Mouse (Mus musculus) adrenal gland, postnatal 14 days (tissue): ENCODE results near the gene Map3k20. TPM values are rescaled to one million over a fixed set of nuclear protein-coding genes. Genes with fewer than 3 reads are reported as not detected.

ENCODE experiments used
- DNase-seq: peaks from one replicate; pipeline ENCODE4 v3.0.0; 2021; ENCODE audit warnings: mixed read lengths
- total RNA-seq: library from RNA; stranded (reverse); gene quantifications from 2 replicates; pipeline ENCODE4 v1.2.3, GENCODE M21; 2021

Gene Map3k20
- total RNA-seq, 1 experiment from 2014 or later, result 33.5 TPM

DNA sequence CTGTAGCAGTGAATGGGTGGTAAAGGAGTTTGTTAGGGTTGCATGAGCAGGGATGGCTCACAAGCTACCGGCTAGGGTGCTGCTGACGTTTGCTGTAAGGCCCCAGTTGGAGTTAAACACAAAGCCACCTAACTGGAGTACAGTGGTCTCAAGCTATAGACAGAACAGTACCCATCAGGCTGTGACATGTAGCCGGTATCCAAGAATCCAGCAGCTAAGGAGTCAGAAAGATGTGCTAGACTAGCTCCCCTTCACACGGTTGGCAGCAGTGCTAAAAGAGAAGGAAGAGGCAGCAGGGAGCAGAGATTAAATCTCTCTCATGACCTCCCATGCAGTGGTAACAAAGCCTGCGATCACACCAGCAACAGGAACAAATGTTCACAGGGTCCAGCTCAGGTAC lies 36.2 kb downstream of the Map3k20 start:
- DNase-seq, result no peak

GRCm38 (mm10) chr2:72322681-72323353 lies 37.4 kb downstream of the Map3k20 start:
- no peak for DNase-seq

GRCm38 (mm10) chr2:72324436-72324835 lies 39.0 kb downstream of the Map3k20 start:
- no peak for DNase-seq

DNA sequence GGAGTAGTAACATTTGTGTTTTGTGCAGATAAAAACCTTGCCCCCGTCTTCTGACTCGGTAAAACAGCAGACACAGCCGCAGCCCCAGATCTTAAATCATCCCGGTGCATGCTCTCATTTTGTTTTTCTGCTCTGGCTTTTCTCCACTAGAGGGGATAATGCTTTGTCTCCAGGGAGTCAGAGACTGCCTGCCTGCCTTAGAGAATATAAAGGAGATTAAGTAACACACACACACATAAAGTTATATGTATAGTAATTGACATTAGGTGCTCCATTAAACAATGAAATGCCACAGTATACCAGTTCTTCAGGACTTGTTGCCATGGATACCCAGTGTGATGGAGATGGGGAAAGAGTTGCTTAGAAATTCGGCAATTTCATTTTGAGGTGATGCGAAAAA lies 41.1 kb downstream of the Map3k20 start:
- no peak for DNase-seq

GRCm38 (mm10) chr2:72328435-72328834 lies 43.0 kb downstream of the Map3k20 start:
- no peak for DNase-seq

DNA sequence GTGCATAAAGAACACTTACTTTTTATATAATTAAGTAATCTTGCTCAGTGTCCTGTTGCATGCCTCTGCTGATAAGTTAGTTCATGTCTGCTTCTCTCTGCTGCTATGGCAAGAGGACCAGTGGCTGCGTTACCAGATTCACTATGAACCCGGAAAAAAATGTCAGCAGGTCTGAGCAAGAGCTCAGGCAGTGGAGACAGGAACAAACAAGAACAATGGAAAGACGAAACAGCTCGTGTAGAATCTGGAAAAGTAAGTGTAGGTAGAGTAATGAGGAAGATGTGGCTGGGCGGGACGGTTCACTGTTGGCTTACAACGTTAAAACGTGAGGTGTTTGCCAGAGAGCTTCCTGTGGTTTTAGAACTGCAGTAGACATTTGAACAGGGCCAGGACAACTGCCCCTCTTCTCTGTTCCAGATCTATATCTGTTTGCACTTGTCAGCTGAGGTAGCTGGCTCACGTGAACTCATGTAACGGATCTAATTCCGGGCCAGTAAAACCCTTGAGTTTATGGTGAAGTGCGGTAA lies 45.6 kb downstream of the Map3k20 start:
- no peak for DNase-seq

- DNase-seq, result no peak
Measured at GRCm38 (mm10) chr2:72332067-72332466, 46.6 kb downstream of the Map3k20 start.

- DNase-seq, result no peak
Measured at GRCm38 (mm10) chr2:72333210-72333609, 47.8 kb downstream of the Map3k20 start.

GRCm38 (mm10) chr2:72336840-72337239 lies 51.4 kb downstream of the Map3k20 start:
- no peak for DNase-seq

- no peak for DNase-seq
Measured at GRCm38 (mm10) chr2:72345281-72345680, 59.8 kb downstream of the Map3k20 start.

GRCm38 (mm10) chr2:72351329-72351728 lies 65.9 kb downstream of the Map3k20 start:
- DNase-seq, result no peak

DNA sequence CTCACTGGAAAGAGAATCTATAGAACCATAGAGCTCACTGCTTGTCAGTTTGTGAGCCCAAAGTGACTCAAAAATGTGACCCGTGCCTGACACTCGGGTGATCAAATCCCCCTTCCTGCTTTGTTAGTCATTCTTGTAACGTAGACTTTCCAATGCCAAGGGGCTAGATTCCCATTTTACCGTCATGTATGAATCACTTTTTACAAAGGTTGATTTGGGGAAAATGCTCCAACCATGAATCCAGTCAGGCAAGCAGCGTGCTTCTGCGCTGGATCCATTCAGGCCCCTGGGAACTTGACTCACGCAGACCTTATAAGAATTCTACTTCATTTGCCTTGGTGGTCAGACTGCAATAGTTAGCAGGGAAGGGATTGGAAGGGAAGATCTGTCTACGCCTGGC lies 66.3 kb downstream of the Map3k20 start:
- no peak for DNase-seq

DNA sequence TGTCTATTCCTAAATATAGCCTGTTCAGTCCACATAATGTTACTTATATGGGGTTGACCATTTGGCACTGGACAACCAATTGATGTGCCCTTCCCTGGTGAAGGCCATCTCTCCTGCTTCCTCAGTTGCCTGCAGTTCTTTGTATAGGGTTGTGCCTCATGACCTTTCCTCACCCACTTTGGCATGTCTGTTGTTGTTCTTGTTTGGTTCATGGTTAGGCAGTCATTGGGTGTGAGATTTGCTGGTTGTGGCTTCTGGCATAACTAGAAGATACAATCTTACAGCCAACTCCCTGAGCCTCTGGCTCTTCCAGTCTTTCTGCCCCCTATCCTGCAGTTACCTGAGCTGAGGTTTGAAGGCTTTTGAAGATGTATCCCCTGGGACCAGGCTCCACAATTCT lies 67.3 kb downstream of the Map3k20 start:
- no peak for DNase-seq

DNA sequence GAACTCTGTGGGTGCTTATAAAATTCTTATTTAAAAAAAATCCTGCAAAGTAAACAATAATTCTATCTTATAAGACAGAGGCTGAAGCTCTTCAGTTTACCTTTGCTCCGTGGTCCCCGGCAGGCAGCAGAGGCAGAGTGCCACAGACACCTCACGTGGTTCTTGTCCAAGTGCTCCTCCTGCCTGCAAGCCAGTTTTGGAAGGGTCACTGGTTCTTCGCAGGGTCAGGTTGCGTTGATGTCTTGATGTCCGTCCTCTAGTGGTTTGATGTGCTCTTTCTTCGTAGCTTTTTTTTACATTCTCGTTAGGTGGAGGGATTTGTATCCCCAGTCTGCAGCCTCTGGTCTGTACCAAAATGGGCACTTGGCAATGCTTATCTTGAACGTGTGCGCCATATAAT lies 71.0 kb downstream of the Map3k20 start:
- no peak for DNase-seq

DNA sequence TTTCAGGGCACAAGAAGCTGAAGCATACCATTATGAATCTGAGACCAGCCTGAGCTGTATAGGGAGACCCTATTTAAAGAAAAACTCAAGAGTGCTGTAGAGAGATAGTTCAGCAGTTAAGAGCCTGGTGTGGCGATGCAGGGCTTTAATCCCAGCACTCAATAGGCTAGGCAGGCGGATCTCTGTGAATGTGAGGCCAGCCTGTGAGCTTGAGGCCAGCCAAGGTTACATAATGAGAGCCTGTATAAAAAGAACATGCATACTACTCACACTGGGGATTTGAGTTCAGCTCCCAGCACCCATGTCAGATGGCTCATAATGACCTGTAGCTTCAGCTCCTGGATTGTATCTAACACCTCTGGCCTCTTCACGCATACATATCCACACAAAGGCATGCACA lies 76.1 kb downstream of the Map3k20 start:
- DNase-seq, result no peak

GRCm38 (mm10) chr2:72363449-72363848 lies 78.0 kb downstream of the Map3k20 start:
- DNase-seq, result no peak

DNA sequence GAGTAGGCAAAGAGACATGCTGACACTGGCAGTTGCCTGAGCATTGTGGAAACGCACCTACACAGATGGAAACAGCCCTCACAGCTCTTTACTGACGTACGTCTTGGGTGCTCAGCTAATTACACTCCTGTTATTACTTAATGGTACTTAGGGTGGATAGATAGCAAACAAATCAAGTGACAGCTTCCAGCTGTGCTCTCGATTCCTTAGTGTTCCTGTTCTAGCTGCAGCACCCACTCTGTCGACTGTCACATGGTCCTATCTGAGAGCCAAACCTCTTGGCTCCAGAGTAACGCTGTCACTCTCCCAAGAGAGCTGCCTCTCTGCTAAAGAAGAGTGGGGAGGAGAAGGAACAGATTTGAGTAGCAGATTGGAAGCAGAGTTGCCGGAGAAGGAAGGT lies 80.5 kb downstream of the Map3k20 start:
- DNase-seq, result peak; percentile 50

- peak; percentile 31 for DNase-seq
Measured at GRCm38 (mm10) chr2:72366503-72366902, 81.1 kb downstream of the Map3k20 start.

DNA sequence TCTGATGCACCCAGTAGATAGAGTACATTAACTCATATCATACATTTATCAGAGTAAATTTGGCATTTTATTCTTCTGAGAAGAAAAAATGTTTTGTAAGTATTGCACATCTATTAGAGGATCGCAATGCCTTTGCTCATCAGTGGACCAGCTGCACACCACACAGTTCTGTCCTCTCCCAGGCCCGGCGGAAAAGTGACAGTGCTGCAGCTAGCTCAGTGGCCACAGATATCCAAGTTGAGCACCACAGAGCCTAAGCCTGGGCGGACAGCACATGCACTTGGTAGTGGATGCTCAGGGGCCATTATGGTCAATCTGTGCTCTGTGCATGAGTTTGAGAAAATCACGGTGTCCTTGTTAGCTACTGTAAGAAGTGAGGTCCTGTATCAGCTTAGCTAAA lies 82.4 kb downstream of the Map3k20 start:
- DNase-seq, result no peak

- no peak for DNase-seq
Measured at GRCm38 (mm10) chr2:72369140-72369600, 83.7 kb downstream of the Map3k20 start.

DNA sequence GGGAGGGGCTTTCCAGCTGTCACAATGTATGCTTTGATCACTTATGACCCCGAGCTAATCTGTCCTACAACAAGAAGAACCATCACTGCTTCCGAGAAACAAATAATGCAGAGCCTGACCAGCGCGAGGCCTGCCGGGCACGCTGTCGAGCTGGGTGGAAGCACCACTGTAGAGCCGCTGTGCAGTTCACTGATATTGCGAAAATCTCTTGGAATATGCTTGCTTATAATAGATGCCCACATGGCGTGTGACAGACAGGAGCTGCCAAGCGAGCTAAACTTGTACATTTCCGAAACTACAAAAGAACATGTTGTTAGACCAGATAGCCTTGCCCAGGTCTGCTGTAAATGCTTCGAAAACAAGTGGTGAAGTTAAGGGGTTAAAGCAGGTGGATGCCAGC lies 86.7 kb downstream of the Map3k20 start:
- DNase-seq, result no peak

DNA sequence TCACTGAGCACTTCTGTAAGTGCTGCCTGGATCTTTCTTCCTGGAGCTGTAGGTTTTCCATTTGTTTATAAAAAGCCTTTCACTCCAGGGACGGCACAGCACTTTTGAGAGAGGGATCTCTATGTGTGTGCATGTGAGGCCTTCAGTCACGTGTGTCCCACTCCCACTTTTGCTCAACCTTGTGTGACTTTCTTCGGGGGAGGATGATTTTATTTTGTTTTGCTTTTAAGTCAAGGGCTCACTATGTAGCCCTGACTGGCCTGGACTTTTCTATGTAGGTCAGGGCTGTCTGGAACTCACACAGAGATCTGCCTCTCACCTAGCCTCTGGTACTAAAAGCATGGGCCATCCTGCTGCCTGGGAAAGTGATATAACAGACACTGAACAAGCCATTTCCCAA lies 88.6 kb downstream of the Map3k20 start:
- DNase-seq, result no peak

DNA sequence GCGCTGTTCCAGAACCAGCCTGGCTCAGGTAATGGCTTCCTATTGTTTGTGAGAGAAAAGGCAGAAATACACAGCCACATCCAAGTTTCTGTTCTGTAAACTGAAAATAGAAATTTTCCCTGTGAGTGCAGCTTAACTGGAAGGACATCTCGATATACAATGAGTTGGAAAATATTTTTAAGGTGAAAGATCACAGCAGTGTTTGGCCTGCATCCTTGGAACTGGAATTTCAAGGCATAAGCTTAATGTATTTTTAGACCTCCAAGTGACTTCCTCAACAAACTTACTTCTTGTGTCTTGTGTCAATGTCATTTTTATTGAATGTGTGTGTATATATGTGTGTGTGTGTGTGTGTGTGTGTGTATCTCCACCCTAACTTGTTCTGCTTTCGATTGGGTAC lies 90.4 kb downstream of the Map3k20 start:
- DNase-seq, result no peak

DNA sequence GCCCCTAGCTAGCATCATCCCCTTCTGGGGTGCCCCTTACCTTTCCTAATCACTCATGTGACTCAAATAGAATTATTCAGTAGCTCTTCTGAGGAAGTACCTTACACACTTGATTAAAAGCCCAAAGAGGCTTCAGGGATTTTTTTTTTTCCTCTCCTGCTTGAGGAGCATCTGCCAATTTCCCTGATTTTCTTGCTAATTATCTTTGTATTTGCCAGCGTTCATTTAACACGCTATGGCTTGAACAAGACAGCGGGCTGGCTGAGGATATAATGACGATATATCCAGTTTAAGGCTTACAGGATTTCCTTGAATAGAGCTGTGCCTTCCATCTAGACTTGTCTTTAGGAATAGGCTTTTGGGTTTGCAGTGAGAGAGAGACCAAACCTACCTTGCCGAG lies 91.5 kb downstream of the Map3k20 start:
- no peak for DNase-seq

GRCm38 (mm10) chr2:72379425-72379824 lies 94.0 kb downstream of the Map3k20 start:
- DNase-seq, result no peak
